Mouse (Mus musculus) intestine, embryonic 14.5 days (tissue): ENCODE measurements at regions not wholly inside any gene's neighbourhood (a gene's known extent, or its start where the extent isn't known, plus 50 kb on each side); places are given as distances from the start of the nearest gene placed in this dataset.

Experiments
- ATAC-seq: fragments of 200-750 bp; cut with Nextera tagmentation; replicated peaks from 2 replicates; pipeline ENCODE4 v1.8.0; 2017; ENCODE audit warnings: low read depth, moderate number of reproducible peaks, moderate TSS enrichment, moderate library complexity; ENCODE audit not compliant: low FRiP score, low TSS enrichment
- DNase-seq: peaks from one replicate; pipeline ENCODE4 v3.0.0-alpha.2; 2018; ENCODE audit warnings: low spot score
- H3K27ac ChIP-seq: fragments of 300-500 bp; sonication (generic); 2 replicates; pipeline ENCODE4 v1.5.1; 2014; ENCODE audit warnings: low read depth, mild to moderate bottlenecking, control low read depth
- H3K27me3 ChIP-seq: fragments of 300-500 bp; sonication (generic); replicated peaks from 2 replicates; pipeline ENCODE4 v1.6.1; 2014; ENCODE audit warnings: low read length, control low read depth; ENCODE audit not compliant: control insufficient read depth, insufficient read depth
- H3K36me3 ChIP-seq: fragments of 300-500 bp; sonication (generic); 2 replicates; pipeline ENCODE4 v1.6.1; 2014; ENCODE audit warnings: low read length, control low read depth; ENCODE audit not compliant: control insufficient read depth, insufficient read depth
- H3K4me1 ChIP-seq: fragments of 300-500 bp; sonication (generic); replicated peaks from 2 replicates; pipeline ENCODE4 v1.6.1; 2014; ENCODE audit warnings: low read length, control low read depth, mixed read lengths; ENCODE audit not compliant: control insufficient read depth, insufficient read depth
- H3K4me2 ChIP-seq: fragments of 300-500 bp; sonication (generic); 2 replicates; pipeline ENCODE4 v1.6.1; 2014; ENCODE audit warnings: low read length
- H3K4me3 ChIP-seq: fragments of 300-500 bp; sonication (generic); 2 replicates; pipeline ENCODE4 v1.5.1; 2014; ENCODE audit warnings: low read depth, low read length, control low read depth, mixed read lengths
- H3K9ac ChIP-seq: fragments of 300-500 bp; sonication (generic); 2 replicates; pipeline ENCODE4 v1.6.1; 2014; ENCODE audit warnings: mild to moderate bottlenecking, low read length
- H3K9me3 ChIP-seq: fragments of 300-500 bp; sonication (generic); 2 replicates; pipeline ENCODE4 v1.6.1; 2016; ENCODE audit warnings: low read length, control low read depth; ENCODE audit not compliant: control insufficient read depth
- WGBS: fragments of 180-500 bp; shearing (Covaris S2); extraction: QIAGEN DNeasy Blood & Tissue Kit; methylation state at CpG from one replicate; pipeline ENCODE4 v1.1.7; 2014; 5-methylcytosine and 5-hydroxymethylcytosine counted together

DNA sequence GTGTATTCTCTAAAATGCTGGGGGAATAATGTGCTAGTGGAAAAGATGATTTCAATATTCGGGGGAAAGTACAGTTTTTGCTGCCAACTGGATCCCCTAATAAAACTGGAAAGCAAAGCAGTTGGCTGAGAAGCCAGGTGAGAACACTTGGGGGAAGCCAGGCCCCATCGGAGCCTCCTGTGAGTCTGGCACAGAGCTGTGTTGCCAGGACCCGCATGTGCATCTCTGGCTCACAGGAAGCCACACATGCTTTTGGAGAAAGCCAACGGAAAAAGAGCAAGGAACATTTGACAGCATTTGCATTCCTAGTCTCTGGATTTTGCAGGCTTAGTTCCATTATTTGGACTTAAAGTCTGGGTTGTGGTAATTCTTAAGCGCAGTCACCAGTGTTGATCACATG is 148.4 kb downstream of the Lurap1l start:
- Histone ChIP-seq H3K4me2 (no peak overlapping the region), H3K27me3 (no peaks in the 10 kb centered on the region), H3K9ac (no peak overlapping the region), H3K27ac (no peak overlapping the region), H3K4me3 (no peak overlapping the region), H3K9me3 (no peaks in the 10 kb centered on the region), H3K4me1 (no peaks in the 10 kb centered on the region), H3K36me3 (no peaks in the 10 kb centered on the region)
- ATAC-seq (no peak), DNase-seq (no peak)
- WGBS, result 79% methylated on average over 5 of the region's 5 CpGs

DNA sequence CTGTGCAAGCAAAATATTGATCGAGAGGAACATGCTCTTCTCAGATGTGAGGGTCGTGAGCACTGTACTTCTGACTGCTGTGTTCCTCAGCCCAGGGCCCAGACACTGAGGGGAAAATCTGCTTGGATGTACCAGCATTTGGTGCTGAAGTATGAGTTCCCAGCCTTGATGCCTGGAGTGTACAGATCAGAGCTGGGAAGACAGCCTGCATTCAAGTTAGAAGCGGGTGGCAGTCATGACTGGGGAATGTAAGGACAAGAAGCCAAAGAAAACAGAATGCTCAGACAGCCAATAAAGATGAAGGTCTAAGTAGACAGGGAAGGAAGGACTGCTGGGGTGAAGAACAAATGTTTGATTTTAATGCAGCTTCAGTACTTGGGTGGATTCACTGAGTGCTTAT is 148.9 kb downstream of the Lurap1l start:
- H3K9me3 ChIP-seq, result no peaks in the 10 kb centered on the region
- no peak for ATAC-seq
- WGBS, result 83% methylated on average over 3 of the region's 3 CpGs
- H3K27ac ChIP-seq, result no peak overlapping the region
- no peak overlapping the region for H3K4me2 ChIP-seq
- H3K36me3 ChIP-seq, result no peaks in the 10 kb centered on the region
- H3K4me3 ChIP-seq, result no peak overlapping the region
- no peaks in the 10 kb centered on the region for H3K27me3 ChIP-seq
- DNase-seq, result no peak
- H3K9ac ChIP-seq, result no peak overlapping the region
- no peaks in the 10 kb centered on the region for H3K4me1 ChIP-seq

DNA sequence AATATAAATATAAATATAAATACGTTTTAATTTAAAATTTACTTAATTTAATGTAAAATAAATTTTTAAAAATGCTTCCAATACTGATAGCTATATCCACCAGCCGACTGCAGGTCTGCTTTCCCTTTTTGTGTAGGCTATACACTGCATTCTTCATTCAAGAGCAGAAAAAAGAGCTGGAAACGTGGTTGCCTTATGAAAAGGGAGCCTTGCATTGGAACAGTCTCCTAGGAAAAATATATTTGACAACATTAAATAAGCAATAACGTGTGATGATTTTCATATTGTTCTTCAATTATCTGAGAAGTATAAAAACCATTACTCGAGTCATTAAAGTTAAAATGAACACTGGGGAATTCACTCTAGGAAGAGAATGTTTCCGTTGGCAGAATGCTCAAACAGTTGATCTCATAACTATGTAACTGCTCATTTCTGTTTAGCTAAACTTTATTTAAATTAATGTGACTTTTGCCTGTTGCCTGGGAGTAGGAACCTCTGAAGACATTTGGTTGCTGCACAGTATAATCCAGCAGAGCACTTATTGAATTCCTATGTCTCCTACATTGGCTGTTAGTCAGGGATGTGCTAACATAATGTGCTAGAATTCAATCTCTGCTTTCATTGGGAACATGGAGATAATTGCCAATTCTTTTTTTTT is 172.0 kb downstream of the Lurap1l start:
- ATAC-seq (no peak), DNase-seq (no peak)
- Histone ChIP-seq H3K9me3 (no peaks in the 10 kb centered on the region), H3K4me2 (no peak overlapping the region), H3K4me1 (no peaks in the 10 kb centered on the region), H3K27me3 (no peaks in the 10 kb centered on the region), H3K9ac (no peak overlapping the region), H3K4me3 (no peak overlapping the region), H3K27ac (no peak overlapping the region), H3K36me3 (no peaks in the 10 kb centered on the region)
- 62% methylated on average over 6 of the region's 6 CpGs for WGBS

DNA sequence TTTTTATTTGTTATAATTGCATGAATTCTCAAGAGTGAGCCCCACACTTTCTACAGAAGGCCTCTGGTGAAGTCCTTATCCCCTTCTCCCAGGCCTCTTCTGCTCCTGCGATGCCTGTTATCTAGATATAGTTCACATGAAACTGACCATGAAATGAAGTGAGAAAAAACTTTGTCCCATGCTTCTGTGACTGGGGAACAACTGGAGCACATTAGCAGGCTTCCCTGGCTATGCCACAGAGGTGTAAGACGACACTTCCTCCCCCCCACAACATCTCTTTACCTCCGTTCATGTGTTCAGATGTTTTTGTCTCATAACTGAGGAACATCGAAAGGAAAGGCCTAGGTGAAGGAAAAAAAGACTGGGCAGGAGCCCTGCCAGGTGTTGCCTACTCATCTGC is 174.7 kb downstream of the Lurap1l start:
- DNase-seq (no peak), ATAC-seq (no peak)
- Histone ChIP-seq H3K36me3 (no peaks in the 10 kb centered on the region), H3K9ac (no peak overlapping the region), H3K27me3 (no peaks in the 10 kb centered on the region), H3K4me3 (no peak overlapping the region), H3K27ac (no peak overlapping the region), H3K4me1 (no peaks in the 10 kb centered on the region), H3K4me2 (no peak overlapping the region), H3K9me3 (no peaks in the 10 kb centered on the region)
- WGBS, result 39% methylated on average over 4 of the region's 4 CpGs

DNA sequence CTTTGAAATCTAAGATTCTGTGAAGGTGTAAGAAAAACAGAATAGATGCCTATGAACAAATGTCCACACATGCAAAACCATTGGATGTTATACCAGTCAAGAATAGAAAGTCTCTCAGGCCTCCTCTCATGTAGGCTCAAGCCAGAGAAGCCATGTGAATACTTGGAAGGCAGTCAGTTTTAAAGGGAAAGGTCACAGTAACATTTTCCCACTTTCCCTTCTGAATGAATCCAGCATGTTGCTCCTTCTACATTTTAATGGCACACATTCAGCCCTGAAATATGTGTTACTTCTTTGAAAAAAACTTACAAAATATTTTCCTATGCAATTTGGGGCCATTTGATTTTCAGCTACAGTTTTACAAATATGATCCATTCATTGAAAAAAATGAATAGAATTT is 186.1 kb downstream of the Lurap1l start:
- DNase-seq (no peak), ATAC-seq (no peak)
- no peaks in the 10 kb centered on the region for H3K9me3 ChIP-seq
- H3K4me2 ChIP-seq, result no peak overlapping the region
- no peaks in the 10 kb centered on the region for H3K4me1 ChIP-seq
- H3K9ac ChIP-seq, result no peak overlapping the region
- H3K4me3 ChIP-seq, result no peak overlapping the region
- H3K27ac ChIP-seq, result no peak overlapping the region
- H3K27me3 ChIP-seq, result no peaks in the 10 kb centered on the region
- H3K36me3 ChIP-seq, result no peaks in the 10 kb centered on the region

DNA sequence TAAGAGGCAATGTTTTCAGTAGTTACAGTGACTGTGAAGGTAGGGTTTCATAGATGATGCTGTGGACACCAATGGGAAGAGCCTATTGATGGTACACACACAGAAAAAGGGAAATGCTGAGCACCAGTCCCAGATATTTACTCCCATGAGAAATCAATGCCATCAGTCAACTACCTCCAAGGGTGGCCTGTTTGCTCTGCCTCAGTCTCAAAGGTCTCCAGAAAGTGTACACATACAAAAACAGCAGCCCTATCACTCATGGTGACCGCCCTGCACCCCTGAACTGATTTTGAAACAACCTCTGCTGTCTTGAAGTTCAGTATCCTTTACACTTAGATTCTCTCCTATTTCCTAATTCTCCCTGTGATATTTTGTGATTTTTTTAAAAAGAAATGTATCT is 187.2 kb downstream of the Lurap1l start:
- Histone ChIP-seq H3K36me3 (no peaks in the 10 kb centered on the region), H3K27me3 (no peaks in the 10 kb centered on the region), H3K9me3 (no peaks in the 10 kb centered on the region), H3K4me3 (no peak overlapping the region), H3K4me2 (no peak overlapping the region), H3K9ac (no peak overlapping the region), H3K27ac (no peak overlapping the region), H3K4me1 (no peaks in the 10 kb centered on the region)
- ATAC-seq (no peak), DNase-seq (no peak)
- WGBS, result 78% methylated on average over 1 of the region's 1 CpGs

DNA sequence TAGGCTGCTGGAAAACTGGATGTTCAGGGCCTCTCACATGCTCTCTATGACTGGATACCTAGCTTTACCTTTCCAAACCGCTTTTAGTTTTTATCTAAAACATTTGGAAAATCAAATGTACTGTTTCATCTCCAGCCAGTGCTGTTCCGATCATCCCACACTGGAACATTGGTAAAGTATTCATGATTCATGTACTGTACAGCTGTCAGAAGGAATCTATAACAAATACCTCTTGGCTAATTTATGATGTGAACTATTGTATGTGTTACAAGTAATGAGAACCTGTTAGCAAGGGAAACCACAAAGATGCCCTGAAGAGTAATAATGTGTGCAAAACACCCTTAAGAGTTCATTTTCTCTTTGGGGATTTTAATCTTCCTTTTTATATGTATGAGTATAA is 190.6 kb downstream of the Lurap1l start:
- Histone ChIP-seq H3K4me1 (no peaks in the 10 kb centered on the region), H3K27ac (no peak overlapping the region), H3K27me3 (no peaks in the 10 kb centered on the region), H3K9ac (no peak overlapping the region), H3K4me3 (no peak overlapping the region), H3K9me3 (no peaks in the 10 kb centered on the region), H3K36me3 (no peaks in the 10 kb centered on the region), H3K4me2 (no peak overlapping the region)
- ATAC-seq (no peak), DNase-seq (no peak)
- 64% methylated on average over 2 of the region's 2 CpGs for WGBS

DNA sequence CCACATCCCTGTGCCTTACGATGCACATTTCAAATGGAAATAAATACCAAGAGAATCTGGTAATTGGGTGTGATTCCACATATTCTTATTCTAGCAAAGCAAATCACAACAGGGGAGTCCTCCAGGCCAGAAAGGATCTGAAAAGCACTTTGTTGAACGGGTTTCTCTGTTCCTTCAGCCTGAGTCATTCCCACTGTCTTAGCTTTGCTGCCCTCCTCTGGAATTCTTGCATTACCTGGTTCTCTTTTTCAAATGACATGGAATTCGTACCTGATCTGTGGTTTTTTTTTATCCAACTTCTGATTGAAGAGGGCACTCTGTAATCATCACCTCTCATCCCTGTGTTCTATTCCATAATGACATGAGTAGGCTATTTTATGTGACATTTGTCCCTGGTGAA is 200.9 kb downstream of the Lurap1l start:
- Histone ChIP-seq H3K36me3 (no peaks in the 10 kb centered on the region), H3K27me3 (no peaks in the 10 kb centered on the region), H3K4me1 (no peaks in the 10 kb centered on the region), H3K4me2 (no peak overlapping the region), H3K4me3 (no peak overlapping the region), H3K9me3 (no peaks in the 10 kb centered on the region), H3K27ac (no peak overlapping the region), H3K9ac (no peak overlapping the region)
- WGBS, result 44% methylated on average over 3 of the region's 3 CpGs
- DNase-seq, result no peak
- ATAC-seq, result no peak

DNA sequence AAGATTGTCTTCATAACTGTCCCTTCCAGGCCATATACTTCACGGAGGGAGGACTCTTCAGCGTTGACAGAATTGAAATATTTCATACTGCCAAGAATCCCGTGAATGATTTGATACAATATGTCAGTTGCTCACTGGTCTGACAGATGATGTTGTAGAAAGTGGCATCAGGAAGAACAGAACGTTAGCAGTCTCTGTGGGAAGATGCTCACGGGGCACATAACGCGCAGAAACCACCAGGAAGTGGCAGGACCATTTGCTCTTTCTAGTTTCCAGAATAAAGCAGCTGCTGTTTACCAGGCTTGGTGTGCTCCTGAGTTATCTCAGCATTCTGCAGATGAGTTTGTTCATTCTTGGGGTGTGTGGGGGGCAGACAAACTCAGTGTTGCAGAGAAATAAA is 206.0 kb downstream of the Lurap1l start:
- H3K9me3 ChIP-seq, result no peaks in the 10 kb centered on the region
- no peak overlapping the region for H3K4me2 ChIP-seq
- no peaks in the 10 kb centered on the region for H3K27me3 ChIP-seq
- no peak overlapping the region for H3K4me3 ChIP-seq
- DNase-seq (no peak), ATAC-seq (no peak)
- H3K4me1 ChIP-seq, result no peaks in the 10 kb centered on the region
- H3K27ac ChIP-seq, result no peak overlapping the region
- 82% methylated on average over 7 of the region's 7 CpGs for WGBS
- H3K9ac ChIP-seq, result no peak overlapping the region
- no peaks in the 10 kb centered on the region for H3K36me3 ChIP-seq
